Mouse (Mus musculus): Measurements from ENCODE around the gene Zcchc10.
"Not testable (repeated sequence)": the region's sequence is repeated elsewhere in the genome, so short reads cannot be mapped to it uniquely, and the experiment has no call there.

Gene Zcchc10

GRCm38 (mm10) chr11:53324512-53324968, at the start of gene Zcchc10:
Gene Zcchc10 (plus strand): TSS chr11:53324679.
- peak; percentile 95 for DNase-seq (ENCODE audit: low spot score)

- no peak for DNase-seq (ENCODE audit: low spot score)
These were observed 49.1 kb upstream of the Zcchc10 start for GRCm38 (mm10) chr11:53275358-53275757.

GRCm38 (mm10) chr11:53278411-53278810, 46.1 kb upstream of the Zcchc10 start:
- no peak for DNase-seq (ENCODE audit: low spot score)

- no peak for DNase-seq (ENCODE audit: low spot score)
These were observed 38.6 kb upstream of the Zcchc10 start for GRCm38 (mm10) chr11:53285885-53286284.

- DNase-seq (ENCODE audit: low spot score) = not testable (repeated sequence)
These were observed 34.3 kb upstream of the Zcchc10 start for GRCm38 (mm10) chr11:53290187-53290586.

- DNase-seq (ENCODE audit: low spot score) = no peak
These were observed 33.6 kb upstream of the Zcchc10 start for GRCm38 (mm10) chr11:53290871-53291270.

- no peak for DNase-seq (ENCODE audit: low spot score)
These were observed 30.0 kb upstream of the Zcchc10 start for GRCm38 (mm10) chr11:53294441-53294840.

- no peak for DNase-seq (ENCODE audit: low spot score)
These were observed 27.6 kb upstream of the Zcchc10 start for GRCm38 (mm10) chr11:53296880-53297279.

- no peak for DNase-seq (ENCODE audit: low spot score)
These were observed 26.3 kb upstream of the Zcchc10 start for GRCm38 (mm10) chr11:53297947-53298860.

GRCm38 (mm10) chr11:53299551-53300329, 24.7 kb upstream of the Zcchc10 start:
- peak; percentile 51 for DNase-seq (ENCODE audit: low spot score)

GRCm38 (mm10) chr11:53300330-53301166, 23.9 kb upstream of the Zcchc10 start, which contains the start of gene Hspa4:
Gene Hspa4 (minus strand): TSS chr11:53300457.
- DNase-seq (ENCODE audit: low spot score) = peak; percentile 99

GRCm38 (mm10) chr11:53301167-53301515, 23.3 kb upstream of the Zcchc10 start:
- DNase-seq (ENCODE audit: low spot score) = no peak

- no peak for DNase-seq (ENCODE audit: low spot score)
These were observed 20.2 kb upstream of the Zcchc10 start for GRCm38 (mm10) chr11:53304044-53304840.

GRCm38 (mm10) chr11:53306965-53307364, 17.5 kb upstream of the Zcchc10 start:
- DNase-seq (ENCODE audit: low spot score) = no peak

GRCm38 (mm10) chr11:53307558-53308065, 16.9 kb upstream of the Zcchc10 start:
- DNase-seq (ENCODE audit: low spot score) = no peak

- DNase-seq (ENCODE audit: low spot score) = no peak
These were observed 16.1 kb upstream of the Zcchc10 start for GRCm38 (mm10) chr11:53308251-53308864.

- no peak for DNase-seq (ENCODE audit: low spot score)
These were observed 15.6 kb upstream of the Zcchc10 start for GRCm38 (mm10) chr11:53308884-53309310.

GRCm38 (mm10) chr11:53311385-53311784, 13.1 kb upstream of the Zcchc10 start:
- DNase-seq (ENCODE audit: low spot score) = no peak

GRCm38 (mm10) chr11:53312823-53313222, 11.7 kb upstream of the Zcchc10 start:
- DNase-seq (ENCODE audit: low spot score) = not testable (repeated sequence)

GRCm38 (mm10) chr11:53314770-53315173, 9.7 kb upstream of the Zcchc10 start:
- no peak for DNase-seq (ENCODE audit: low spot score)

All from retina, embryonic 14.5 days (tissue).